Mouse (Mus musculus) heart, adult 2 months (tissue): ENCODE measurements at regions not wholly inside any gene's neighbourhood (a gene's known extent, or its start where the extent isn't known, plus 50 kb on each side); places are given as distances from the start of the nearest gene placed in this dataset.

Source experiments
- CTCF ChIP-seq: fragments of 200-600 bp; IDR thresholded peaks from 2 replicates; pipeline ENCODE4 v1.8.1; 2022; ENCODE audit warnings: antibody characterized with exemption, mild to moderate bottlenecking, moderate library complexity
- EP300 ChIP-seq: fragments of 200-500 bp; IDR thresholded peaks from 2 replicates; pipeline ENCODE4 v1.6.1; 2011; ENCODE audit warnings: low read depth, low read length, control low read depth; ENCODE audit not compliant: insufficient read depth
- POLR2A ChIP-seq: fragments of 200-500 bp; IDR thresholded peaks from 2 replicates; pipeline ENCODE4 v1.6.1; 2011; ENCODE audit warnings: mild to moderate bottlenecking, low read depth, low read length, control low read depth; ENCODE audit not compliant: insufficient read depth

GRCm38 (mm10) chr8:34371391-34371790 is 259.9 kb upstream of the Gm10131 start:
- TF ChIP-seq POLR2A (no peak), EP300 (no peak), CTCF (no peak)
